Mouse (Mus musculus) stomach, embryonic 15.5 days (tissue): ENCODE measurements around the gene Hs3st1. TPM values are rescaled to one million over a fixed set of nuclear protein-coding genes. Genes with fewer than 3 reads are reported as not detected.

ENCODE experiments used
- ATAC-seq: fragments of 200-750 bp; cut with Nextera tagmentation; 2 replicates; pipeline ENCODE4 v1.8.0; 2017; ENCODE audit warnings: low read depth, moderate number of reproducible peaks, moderate TSS enrichment; ENCODE audit not compliant: insufficient read depth, low FRiP score
- H3K27ac ChIP-seq: fragments of 300-500 bp; sonication (generic); 2 replicates; pipeline ENCODE4 v1.5.1; 2015; ENCODE audit warnings: mild to moderate bottlenecking, inconsistent platforms
- H3K27me3 ChIP-seq: fragments of 300-500 bp; sonication (generic); replicated peaks from 2 replicates; pipeline ENCODE4 v1.6.1; 2015; ENCODE audit warnings: inconsistent platforms
- H3K36me3 ChIP-seq: fragments of 300-500 bp; sonication (generic); 2 replicates; pipeline ENCODE4 v1.6.1; 2015; ENCODE audit warnings: inconsistent platforms
- H3K4me1 ChIP-seq: fragments of 300-500 bp; sonication (generic); 2 replicates; pipeline ENCODE4 v1.6.1; 2015; ENCODE audit warnings: inconsistent platforms
- H3K4me2 ChIP-seq: fragments of 300-500 bp; sonication (generic); 2 replicates; pipeline ENCODE4 v1.6.1; 2015; ENCODE audit warnings: mild to moderate bottlenecking, inconsistent platforms
- H3K4me3 ChIP-seq: fragments of 300-500 bp; sonication (generic); replicated peaks from 2 replicates; pipeline ENCODE4 v1.5.1; 2015; ENCODE audit warnings: inconsistent platforms
- H3K9ac ChIP-seq: fragments of 300-500 bp; sonication (generic); 2 replicates; pipeline ENCODE4 v1.6.1; 2015; ENCODE audit warnings: inconsistent platforms
- H3K9me3 ChIP-seq: fragments of 300-500 bp; sonication (generic); 2 replicates; pipeline ENCODE4 v1.6.1; 2016; ENCODE audit warnings: inconsistent platforms
- WGBS: fragments of 180-500 bp; shearing (Covaris S2); methylation state at CpG from one replicate; pipeline ENCODE4 v1.1.7; 2015; 5-methylcytosine and 5-hydroxymethylcytosine counted together
- polyA plus RNA-seq: library from polyadenylated mRNA; unstranded; fragments of >200 nt; fragmentation: Nextera tagmentation; extraction: Ambion mirVana; gene quantifications from 2 replicates; pipeline ENCODE4 v1.2.1, GENCODE M21; 2015

Hs3st1 gene
- polyA plus RNA-seq, 1 experiment from 2014 or later: 11.8 TPM

GRCm38 (mm10) chr5:39639438-39640177, 115.7 kb downstream of the Hs3st1 start:
- Histone ChIP-seq H3K36me3 (no peaks in the 10 kb centered on the region), H3K27ac (no peak overlapping the region), H3K4me3 (no peak overlapping the region), H3K9ac (no peak overlapping the region), H3K9me3 (no peaks in the 10 kb centered on the region), H3K27me3 (no peaks in the 10 kb centered on the region), H3K4me1 (0 out of 2 replicates have a peak, but pooled peaks cover 7% of the 10 kb centered on the region), H3K4me2 (no peak overlapping the region)
- no peak for ATAC-seq
- WGBS: 39% methylated on average over 10 of the region's 10 CpGs

GRCm38 (mm10) chr5:39638926-39639325, 116.3 kb downstream of the Hs3st1 start:
- H3K9me3 ChIP-seq: no peaks in the 10 kb centered on the region
- H3K4me2 ChIP-seq: no peak overlapping the region
- H3K36me3 ChIP-seq: no peaks in the 10 kb centered on the region
- H3K27me3 ChIP-seq: no peaks in the 10 kb centered on the region
- no peak for ATAC-seq
- WGBS: 69% methylated on average over 5 of the region's 5 CpGs
- 0 out of 2 replicates have a peak, but pooled peaks cover 4% of the 10 kb centered on the region for H3K4me1 ChIP-seq
- no peak overlapping the region for H3K4me3 ChIP-seq
- H3K27ac ChIP-seq: no peak overlapping the region
- no peak overlapping the region for H3K9ac ChIP-seq

- Histone ChIP-seq H3K4me3 (no peak overlapping the region), H3K4me2 (no peak overlapping the region), H3K4me1 (0 out of 2 replicates have a peak, but pooled peaks cover 2% of the 10 kb centered on the region), H3K9me3 (no peaks in the 10 kb centered on the region), H3K9ac (no peak overlapping the region), H3K27me3 (no peaks in the 10 kb centered on the region), H3K36me3 (no peaks in the 10 kb centered on the region), H3K27ac (no peak overlapping the region)
- no peak for ATAC-seq
- WGBS: 47% methylated on average over 6 of the region's 6 CpGs
Observed at GRCm38 (mm10) chr5:39637874-39638273, 117.4 kb downstream of the Hs3st1 start.

GRCm38 (mm10) chr5:39636090-39636489, 119.2 kb downstream of the Hs3st1 start:
- Histone ChIP-seq H3K36me3 (no peaks in the 10 kb centered on the region), H3K4me2 (no peak overlapping the region), H3K4me3 (no peak overlapping the region), H3K4me1 (0 out of 2 replicates have a peak, but pooled peaks cover 2% of the 10 kb centered on the region), H3K27me3 (no peaks in the 10 kb centered on the region), H3K9ac (no peak overlapping the region), H3K27ac (no peak overlapping the region), H3K9me3 (no peaks in the 10 kb centered on the region)
- ATAC-seq: no peak
- 86% methylated on average over 3 of the region's 3 CpGs for WGBS

GRCm38 (mm10) chr5:39634300-39635047, 120.8 kb downstream of the Hs3st1 start:
- Histone ChIP-seq H3K27ac (no peak overlapping the region), H3K4me1 (0 out of 2 replicates have a peak, but pooled peaks cover 2% of the 10 kb centered on the region), H3K9ac (no peak overlapping the region), H3K36me3 (no peaks in the 10 kb centered on the region), H3K9me3 (no peaks in the 10 kb centered on the region), H3K4me3 (no peak overlapping the region), H3K4me2 (no peak overlapping the region), H3K27me3 (no peaks in the 10 kb centered on the region)
- 85% methylated on average over 8 of the region's 8 CpGs for WGBS
- ATAC-seq: no peak

- H3K4me3 ChIP-seq: no peak overlapping the region
- no peaks in the 10 kb centered on the region for H3K27me3 ChIP-seq
- WGBS: 33% methylated on average over 1 of the region's 1 CpGs
- H3K9me3 ChIP-seq: no peaks in the 10 kb centered on the region
- no peak overlapping the region for H3K4me2 ChIP-seq
- H3K9ac ChIP-seq: no peak overlapping the region
- H3K36me3 ChIP-seq: no peaks in the 10 kb centered on the region
- H3K27ac ChIP-seq: no peak overlapping the region
- H3K4me1 ChIP-seq: no peaks in the 10 kb centered on the region
- ATAC-seq: no peak
Observed at GRCm38 (mm10) chr5:39633206-39633605, 122.1 kb downstream of the Hs3st1 start.

GRCm38 (mm10) chr5:39630841-39631240, 124.4 kb downstream of the Hs3st1 start:
- WGBS: 83% methylated on average over 5 of the region's 5 CpGs
- H3K4me2 ChIP-seq: no peak overlapping the region
- no peak overlapping the region for H3K27ac ChIP-seq
- no peaks in the 10 kb centered on the region for H3K36me3 ChIP-seq
- H3K9ac ChIP-seq: no peak overlapping the region
- no peak for ATAC-seq
- no peaks in the 10 kb centered on the region for H3K27me3 ChIP-seq
- no peaks in the 10 kb centered on the region for H3K4me1 ChIP-seq
- no peak overlapping the region for H3K4me3 ChIP-seq
- H3K9me3 ChIP-seq: no peaks in the 10 kb centered on the region

GRCm38 (mm10) chr5:39625037-39625473, 130.2 kb downstream of the Hs3st1 start:
- 60% methylated on average over 8 of the region's 8 CpGs for WGBS
- Histone ChIP-seq H3K36me3 (no peaks in the 10 kb centered on the region), H3K4me1 (no peaks in the 10 kb centered on the region), H3K27ac (no peak overlapping the region), H3K4me3 (no peak overlapping the region), H3K4me2 (no peak overlapping the region), H3K9ac (no peak overlapping the region), H3K27me3 (no peaks in the 10 kb centered on the region), H3K9me3 (no peaks in the 10 kb centered on the region)
- no peak for ATAC-seq

- no peaks in the 10 kb centered on the region for H3K36me3 ChIP-seq
- H3K9ac ChIP-seq: no peak overlapping the region
- no peaks in the 10 kb centered on the region for H3K4me1 ChIP-seq
- H3K27me3 ChIP-seq: no peaks in the 10 kb centered on the region
- no peak overlapping the region for H3K4me2 ChIP-seq
- no peaks in the 10 kb centered on the region for H3K9me3 ChIP-seq
- no peak for ATAC-seq
- no peak overlapping the region for H3K4me3 ChIP-seq
- no peak overlapping the region for H3K27ac ChIP-seq
- 68% methylated on average over 4 of the region's 4 CpGs for WGBS
Observed at GRCm38 (mm10) chr5:39624218-39624590, 131.1 kb downstream of the Hs3st1 start.

GRCm38 (mm10) chr5:39623304-39624217, 131.7 kb downstream of the Hs3st1 start:
- Histone ChIP-seq H3K9ac (no peak overlapping the region), H3K4me3 (no peak overlapping the region), H3K4me1 (no peaks in the 10 kb centered on the region), H3K36me3 (no peaks in the 10 kb centered on the region), H3K9me3 (no peaks in the 10 kb centered on the region), H3K4me2 (no peak overlapping the region), H3K27me3 (no peaks in the 10 kb centered on the region), H3K27ac (no peak overlapping the region)
- no peak for ATAC-seq
- 76% methylated on average over 13 of the region's 13 CpGs for WGBS

GRCm38 (mm10) chr5:39620206-39620866, 134.9 kb downstream of the Hs3st1 start:
- H3K4me1 ChIP-seq: no peaks in the 10 kb centered on the region
- no peak overlapping the region for H3K9ac ChIP-seq
- peak overlapping the region; percentile 41; the same call in 1 of the 2 replicates for H3K27ac ChIP-seq
- H3K4me2 ChIP-seq: no peak overlapping the region
- ATAC-seq: peak; percentile 55; the same call in 1 of the 2 replicates
- no peaks in the 10 kb centered on the region for H3K9me3 ChIP-seq
- H3K27me3 ChIP-seq: no peaks in the 10 kb centered on the region
- H3K4me3 ChIP-seq: no peak overlapping the region
- H3K36me3 ChIP-seq: no peaks in the 10 kb centered on the region
- 67% methylated on average over 3 of the region's 3 CpGs for WGBS
